Mouse (Mus musculus) liver, adult 2 months (tissue): ENCODE data around the gene Rrp9. TPM values are rescaled to one million over a fixed set of nuclear protein-coding genes. Genes with fewer than 3 reads are reported as not detected.

ENCODE experiments used
- DNase-seq: peaks from one replicate; pipeline ENCODE4 v3.0.0-alpha.2; 2011; ENCODE audit warnings: low read depth, low spot score; ENCODE audit errors: extremely low read depth
- H3K27ac ChIP-seq: fragments of 200-500 bp; replicated peaks from 2 replicates; pipeline ENCODE4 v1.5.1; 2012; ENCODE audit warnings: low read depth, mild to moderate bottlenecking, control low read depth, inconsistent platforms, low read length; ENCODE audit not compliant: insufficient read depth
- H3K27me3 ChIP-seq: fragments of 200-500 bp; 2 replicates; pipeline ENCODE4 v1.6.1; 2012; ENCODE audit warnings: mild to moderate bottlenecking, moderate library complexity, low read length, inconsistent platforms; ENCODE audit not compliant: control insufficient read depth, insufficient read depth
- H3K36me3 ChIP-seq: fragments of 200-500 bp; 2 replicates; pipeline ENCODE4 v1.6.1; 2012; ENCODE audit warnings: low read length, inconsistent platforms; ENCODE audit not compliant: control insufficient read depth, insufficient read depth
- H3K4me1 ChIP-seq: fragments of 200-500 bp; 2 replicates; pipeline ENCODE4 v1.6.1; 2011; ENCODE audit warnings: low read length; ENCODE audit not compliant: control insufficient read depth, insufficient read depth
- H3K4me3 ChIP-seq: fragments of 200-500 bp; 2 replicates; pipeline ENCODE4 v1.5.1; 2011; ENCODE audit warnings: low read depth, mild to moderate bottlenecking, control low read depth, low read length, moderate library complexity; ENCODE audit not compliant: insufficient read depth
- H3K79me2 ChIP-seq: fragments of 200-500 bp; 2 replicates; pipeline ENCODE4 v1.6.1; 2012; ENCODE audit warnings: inconsistent platforms, mild to moderate bottlenecking, low read length, moderate library complexity; ENCODE audit not compliant: control insufficient read depth, insufficient read depth
- H3K9ac ChIP-seq: fragments of 200-500 bp; 2 replicates; pipeline ENCODE4 v1.6.1; 2012; ENCODE audit warnings: low read depth, mild to moderate bottlenecking, control low read depth, inconsistent platforms, low read length
- CTCF ChIP-seq: fragments of 200-500 bp; IDR thresholded peaks from 2 replicates; pipeline ENCODE4 v1.5.1; 2011; ENCODE audit warnings: low read depth, low read length, control low read depth
- POLR2A ChIP-seq: fragments of 200-500 bp; IDR thresholded peaks from 2 replicates; pipeline ENCODE4 v1.6.1; 2011; ENCODE audit warnings: low read length, control low read depth; ENCODE audit not compliant: insufficient read depth; ENCODE audit errors: extremely low read depth
- WGBS: fragments of 180-500 bp; shearing (Covaris S2); methylation state at CpG from one replicate; pipeline ENCODE4 v1.1.7; 2018; 5-methylcytosine and 5-hydroxymethylcytosine counted together
- polyA plus RNA-seq: library from polyadenylated mRNA; depleted of rRNA; stranded (reverse); fragments of >200 nt; gene quantifications from 2 replicates; pipeline ENCODE4 v1.2.3, GENCODE M21; 2012; rRNA removed
- total RNA-seq: library from RNA; depleted of rRNA; stranded (reverse); fragments of >200 nt; gene quantifications from 2 replicates; pipeline ENCODE4 v1.2.3, GENCODE M21; 2014; rRNA removed

The Rrp9 gene
- 7.8 and 9.3 TPM in 2 replicates for total RNA-seq
- 12.4 and 16.0 TPM in 2 replicates for polyA plus RNA-seq

- peaks cover 14% of the 10 kb centered on the region for H3K4me1 ChIP-seq
- no peak for DNase-seq
- no peaks in the 10 kb centered on the region for H3K27me3 ChIP-seq
- peaks cover 3% of the 10 kb centered on the region; the same call in 1 of the 2 replicates for H3K79me2 ChIP-seq
- no peaks in the 10 kb centered on the region for H3K36me3 ChIP-seq
- peak within 1 kb of the TSS; percentile 62 for H3K9ac ChIP-seq
- 53% methylated on average over 10 of the region's 10 CpGs for WGBS
- TF ChIP-seq POLR2A (no peak), CTCF (no peak)
- peak within 1 kb of the TSS; percentile 51 for H3K4me3 ChIP-seq
- peak within 1 kb of the TSS; percentile 93 for H3K27ac ChIP-seq
Measured at GRCm38 (mm10) chr9:106475663-106476001, at the start of gene Rrp9. Rrp9 (plus strand) TSS chr9:106475963.

DNA sequence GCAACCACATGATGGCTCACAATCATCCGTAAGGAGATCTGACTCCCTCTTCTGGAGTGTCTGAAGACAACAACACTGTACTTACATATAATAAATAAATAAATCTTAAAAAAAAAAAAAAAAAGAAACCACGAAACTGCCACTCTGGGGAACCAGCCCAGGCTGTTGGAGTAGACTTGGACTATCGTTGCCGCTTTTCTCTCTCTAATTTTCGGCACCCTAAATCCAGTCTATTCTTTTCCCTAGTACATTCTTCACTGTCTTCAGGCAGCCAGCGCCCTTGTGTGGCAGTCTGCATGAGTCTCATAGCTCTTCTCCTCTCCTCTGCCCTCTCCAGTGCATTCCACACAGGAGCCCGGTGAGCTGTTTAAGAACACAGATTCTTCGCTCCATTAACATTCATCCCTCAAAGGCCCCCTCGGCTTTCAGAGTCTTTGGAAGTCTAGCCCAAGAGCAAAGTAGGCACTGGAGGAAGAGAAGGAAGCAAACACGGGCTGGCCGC, 47.0 kb upstream of the Rrp9 start:
- Histone ChIP-seq H3K27me3 (no peaks in the 10 kb centered on the region), H3K4me1 (peaks cover 6% of the 10 kb centered on the region), H3K27ac (peak overlapping the region; percentile 89), H3K9ac (peak overlapping the region; percentile 88), H3K79me2 (peaks cover 6% of the 10 kb centered on the region), H3K36me3 (peaks cover 19% of the 10 kb centered on the region), H3K4me3 (peak overlapping the region; percentile 61)
- no peak for TF ChIP-seq CTCF
- TF ChIP-seq POLR2A, result no peak
- no peak for DNase-seq
- 10% methylated on average over 11 of the region's 11 CpGs for WGBS

DNA sequence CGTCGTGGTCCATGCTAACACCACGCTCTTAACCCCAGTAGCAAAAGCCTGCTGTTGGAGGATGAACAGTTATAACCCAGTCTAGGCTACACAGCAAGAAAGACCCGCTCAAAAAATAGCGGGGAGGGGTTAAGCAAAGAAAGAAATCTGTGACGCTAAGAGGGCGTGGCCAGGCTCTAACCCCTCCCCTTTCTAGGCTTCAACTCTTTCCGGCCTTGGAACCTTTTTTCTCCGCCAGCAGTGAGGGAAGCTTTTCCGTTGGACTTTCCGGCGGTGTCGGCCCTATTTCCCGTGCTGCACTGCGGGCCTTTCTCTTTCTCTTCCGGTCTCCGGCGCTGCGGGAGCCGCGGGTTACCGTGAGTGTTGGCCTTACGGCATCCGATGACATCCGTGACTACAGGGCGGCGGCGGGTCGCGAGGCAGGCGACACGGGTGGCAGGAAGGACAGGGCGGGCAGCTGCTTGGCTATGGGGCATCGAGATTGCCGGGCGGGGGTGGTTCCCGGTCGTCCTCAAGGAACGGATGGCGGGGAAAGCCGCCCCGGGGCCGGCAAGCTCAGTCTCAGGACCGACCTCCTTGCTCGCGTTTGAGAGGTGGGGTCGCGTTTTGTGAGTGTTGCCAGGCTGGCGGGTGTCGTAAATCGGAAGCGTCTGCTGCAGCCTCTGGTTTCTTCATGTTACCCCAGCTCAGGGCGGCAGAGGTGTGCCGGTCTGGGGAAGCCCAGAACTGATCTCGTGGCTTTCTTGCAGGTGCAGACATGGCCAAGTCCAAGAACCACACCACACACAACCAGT, 46.3 kb upstream of the Rrp9 start, which contains the start of gene Rpl29:
Gene Rpl29, plus strand, starts transcription at position 234 of the 794 bp plus-strand sequence.
- Histone ChIP-seq H3K9ac (peak within 1 kb of the TSS; percentile 96), H3K27me3 (no peaks in the 10 kb centered on the region), H3K27ac (peak within 1 kb of the TSS; percentile 89), H3K79me2 (peaks cover 6% of the 10 kb centered on the region), H3K4me1 (peaks cover 6% of the 10 kb centered on the region), H3K4me3 (peak within 1 kb of the TSS; percentile 98), H3K36me3 (peaks cover 19% of the 10 kb centered on the region)
- TF ChIP-seq CTCF (no peak), POLR2A (peak; percentile 68; the same call in 1 of the 2 replicates)
- peak; percentile 89 for DNase-seq
- WGBS, result under 1% methylated on average over 55 of the region's 55 CpGs

DNA sequence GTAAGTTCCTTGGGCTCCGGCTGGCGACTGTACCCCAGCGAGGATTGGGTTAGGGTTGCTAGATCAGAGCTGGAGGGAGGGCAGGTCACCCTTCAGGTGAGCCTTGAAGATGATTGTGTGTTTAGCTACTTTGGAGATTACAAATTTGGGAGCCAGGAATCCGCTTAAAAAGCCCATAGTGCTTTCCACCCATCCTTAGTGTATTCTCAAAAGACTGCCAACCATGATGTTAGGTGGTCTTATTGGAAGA, 45.8 kb upstream of the Rrp9 start:
- peak overlapping the region; percentile 96 for H3K9ac ChIP-seq
- H3K4me3 ChIP-seq, result peak overlapping the region; percentile 98
- peak overlapping the region; percentile 62 for H3K27ac ChIP-seq
- no peaks in the 10 kb centered on the region for H3K27me3 ChIP-seq
- peaks cover 6% of the 10 kb centered on the region for H3K79me2 ChIP-seq
- H3K36me3 ChIP-seq, result peaks cover 19% of the 10 kb centered on the region
- DNase-seq, result no peak
- under 1% methylated on average over 4 of the region's 4 CpGs for WGBS
- TF ChIP-seq CTCF, result no peak
- TF ChIP-seq POLR2A, result no peak
- H3K4me1 ChIP-seq, result peaks cover 6% of the 10 kb centered on the region

DNA sequence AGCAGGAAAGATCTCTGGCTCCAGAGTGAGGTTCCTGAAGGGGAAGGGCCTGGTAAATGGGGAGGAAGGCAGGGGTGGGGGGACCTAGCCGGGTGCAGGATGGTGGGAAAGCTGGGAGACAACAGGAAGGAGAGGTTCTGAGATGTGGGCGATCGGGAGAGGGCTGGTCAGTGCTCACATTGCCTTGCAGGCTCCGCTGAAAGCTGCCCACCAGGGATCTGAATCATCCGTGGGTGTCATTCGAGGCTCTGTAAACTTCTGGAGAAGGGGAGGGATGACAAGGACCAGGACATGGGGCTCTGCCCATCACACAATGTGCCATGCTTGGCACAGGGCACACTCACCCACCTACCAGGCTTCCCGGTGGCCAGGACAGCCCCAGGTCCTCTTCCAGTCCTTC, 42.4 kb upstream of the Rrp9 start:
- Histone ChIP-seq H3K27me3 (no peaks in the 10 kb centered on the region), H3K36me3 (peaks cover 19% of the 10 kb centered on the region), H3K27ac (no peak overlapping the region), H3K4me1 (peaks cover 14% of the 10 kb centered on the region), H3K79me2 (peaks cover 6% of the 10 kb centered on the region), H3K9ac (no peak overlapping the region), H3K4me3 (no peak overlapping the region)
- 64% methylated on average over 7 of the region's 7 CpGs for WGBS
- no peak for TF ChIP-seq POLR2A
- no peak for TF ChIP-seq CTCF
- no peak for DNase-seq

DNA sequence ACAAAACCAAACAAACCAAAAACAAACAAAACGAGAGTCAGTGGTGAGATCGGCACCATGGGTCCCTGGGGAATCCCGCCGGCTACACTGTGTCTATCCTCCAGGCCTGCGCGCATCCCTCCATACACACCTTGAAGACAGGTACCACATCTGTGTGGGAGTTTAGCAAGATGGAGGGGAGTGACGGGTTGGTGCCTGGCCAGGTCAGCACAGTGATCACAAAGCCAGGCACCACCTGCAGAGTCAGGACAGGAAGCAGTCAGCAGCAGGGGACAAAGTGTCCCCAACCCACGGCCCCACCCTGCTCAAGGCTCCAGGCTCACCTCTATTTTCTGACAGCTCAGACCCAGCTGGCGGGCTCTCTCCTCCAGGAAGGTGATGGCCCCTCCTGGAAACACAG, 39.2 kb upstream of the Rrp9 start:
- DNase-seq, result no peak
- H3K9ac ChIP-seq, result no peak overlapping the region
- TF ChIP-seq POLR2A (no peak), CTCF (no peak)
- H3K4me1 ChIP-seq, result peaks cover 14% of the 10 kb centered on the region
- H3K27me3 ChIP-seq, result no peaks in the 10 kb centered on the region
- peaks cover 12% of the 10 kb centered on the region for H3K36me3 ChIP-seq
- no peak overlapping the region for H3K27ac ChIP-seq
- H3K79me2 ChIP-seq, result no peaks in the 10 kb centered on the region
- H3K4me3 ChIP-seq, result no peak overlapping the region
- WGBS, result 71% methylated on average over 9 of the region's 9 CpGs
